Mouse (Mus musculus): ENCODE data around the gene Phc3. TPM values are rescaled to one million over a fixed set of nuclear protein-coding genes. Genes with fewer than 3 reads are reported as not detected.
"Not testable (repeated sequence)": the region's sequence is repeated elsewhere in the genome, so short reads cannot be mapped to it uniquely, and the experiment has no call there.

The Phc3 gene
- polyA plus RNA-seq, 1 experiment = 35.2 TPM

GRCm38 (mm10) chr3:30876709-30877108 lies 92.5 kb downstream of the Phc3 start:
- DNase-seq (ENCODE audit: low read depth) = no peak

- no peak for DNase-seq (ENCODE audit: low read depth)
Observed at GRCm38 (mm10) chr3:30869995-30870394, 99.2 kb downstream of the Phc3 start.

GRCm38 (mm10) chr3:30868625-30869024 lies 100.6 kb downstream of the Phc3 start:
- no peak for DNase-seq (ENCODE audit: low read depth)

GRCm38 (mm10) chr3:30868176-30868575 lies 101.0 kb downstream of the Phc3 start:
- no peak for DNase-seq (ENCODE audit: low read depth)

GRCm38 (mm10) chr3:30864640-30865039 lies 104.6 kb downstream of the Phc3 start:
- DNase-seq (ENCODE audit: low read depth) = no peak

GRCm38 (mm10) chr3:30863712-30864435 lies 105.3 kb downstream of the Phc3 start:
- DNase-seq (ENCODE audit: low read depth) = no peak

- DNase-seq (ENCODE audit: low read depth) = no peak
Observed at GRCm38 (mm10) chr3:30860705-30861104, 108.5 kb downstream of the Phc3 start.

- not testable (repeated sequence) for DNase-seq (ENCODE audit: low read depth)
Observed at GRCm38 (mm10) chr3:30859599-30859998, 109.6 kb downstream of the Phc3 start.

GRCm38 (mm10) chr3:30855604-30856458 lies 113.4 kb downstream of the Phc3 start, which contains the start of gene Gpr160:
Gene Gpr160 (plus strand): TSS chr3:30855950.
- no peak for DNase-seq (ENCODE audit: low read depth)

- DNase-seq (ENCODE audit: low read depth) = no peak
Observed at GRCm38 (mm10) chr3:30853596-30853995, 115.6 kb downstream of the Phc3 start.

- no peak for DNase-seq (ENCODE audit: low read depth)
Observed at GRCm38 (mm10) chr3:30851422-30851821, 117.8 kb downstream of the Phc3 start.

Other genes with a start within 250 kb of the Phc3 start
- gene Samd7, start 223.1 kb downstream of the Phc3 start, polyA plus RNA-seq (2012; rRNA removed) = not detected in 2 replicates
- 20.1 and 27.6 TPM in 2 replicates for gene Sec62, start 176.5 kb downstream of the Phc3 start, polyA plus RNA-seq (2012; rRNA removed)
- 12.0 and 13.7 TPM in 2 replicates for gene Gpr160, start 113.5 kb downstream of the Phc3 start, polyA plus RNA-seq (2012; rRNA removed)
- gene Prkci, start 26.3 kb upstream of the Phc3 start, polyA plus RNA-seq (2012; rRNA removed) = 32.0 and 33.1 TPM in 2 replicates
- gene Skil, start 125.6 kb upstream of the Phc3 start, polyA plus RNA-seq (2012; rRNA removed) = 19.3 and 25.3 TPM in 2 replicates
- gene Cldn11, start 180.5 kb upstream of the Phc3 start, polyA plus RNA-seq (2012; rRNA removed) = 35.7 and 41.5 TPM in 2 replicates

All from gonadal fat pad, adult 2 months (tissue).